Mouse (Mus musculus) T-helper 17 cell (primary cell): ENCODE measurements at regions not wholly inside any gene's neighbourhood (a gene's known extent, or its start where the extent isn't known, plus 50 kb on each side); places are given as distances from the start of the nearest gene placed in this dataset.

Experiments
- in situ Hi-C, 2 experiments: fragments of 300-600 bp; cut with MboI, MseI; formaldehyde crosslinking; loops; 1 replicate in 1 of 2; 2 replicates in 1 of 2; pipeline ENCODE4 v1.15.1; 2025; ENCODE audit warnings: high pct_unique_total_duplicates in 2 of 2

GRCm38 (mm10) chr12:14415543-14416181, 263.8 kb upstream of the Fam84a start:
- in situ Hi-C loops: no loop called here

GRCm38 (mm10) chr12:14411102-14411501, 259.2 kb upstream of the Fam84a start:
- in situ Hi-C loops: no loop called here

- in situ Hi-C loops: no loop called here
Measured at GRCm38 (mm10) chr12:14405796-14406195, 253.9 kb upstream of the Fam84a start.

GRCm38 (mm10) chr12:14376211-14376610, 224.4 kb upstream of the Fam84a start:
- in situ Hi-C loops: no loop called here

- in situ Hi-C loops: no loop called here
Measured at GRCm38 (mm10) chr12:14338244-14338799, 186.5 kb upstream of the Fam84a start.

GRCm38 (mm10) chr12:14337813-14338212, 186.0 kb upstream of the Fam84a start:
- in situ Hi-C loops: no loop called here

- in situ Hi-C loops: loop anchor here in 1 of 2 experiments (5.0 kb wide), 1 partner anchor 1089 kb away; no protein-coding TSS in a partner anchor
Measured at GRCm38 (mm10) chr12:14318693-14319092, 166.8 kb upstream of the Fam84a start.

- in situ Hi-C loops: loop anchor here in 1 of 2 experiments (5.0 kb wide), 1 partner anchor 1091 kb away; no protein-coding TSS in a partner anchor
Measured at GRCm38 (mm10) chr12:14316392-14316791, 164.5 kb upstream of the Fam84a start.

GRCm38 (mm10) chr12:14315780-14316179, 163.9 kb upstream of the Fam84a start:
- in situ Hi-C loops: loop anchor here in 1 of 2 experiments (5.0 kb wide), 1 partner anchor 1092 kb away; no protein-coding TSS in a partner anchor

- in situ Hi-C loops: no loop called here
Measured at GRCm38 (mm10) chr12:14302366-14302930, 150.6 kb upstream of the Fam84a start.

GRCm38 (mm10) chr12:14301676-14302365, 150.0 kb upstream of the Fam84a start:
- in situ Hi-C loops: no loop called here

GRCm38 (mm10) chr12:14292083-14292482, 140.2 kb upstream of the Fam84a start:
- in situ Hi-C loops: no loop called here

- in situ Hi-C loops: no loop called here
Measured at GRCm38 (mm10) chr12:14287657-14288056, 135.8 kb upstream of the Fam84a start.

- in situ Hi-C loops: no loop called here
Measured at GRCm38 (mm10) chr12:14286676-14287075, 134.8 kb upstream of the Fam84a start.

GRCm38 (mm10) chr12:14285870-14286535, 134.1 kb upstream of the Fam84a start:
- in situ Hi-C loops: no loop called here

- in situ Hi-C loops: no loop called here
Measured at GRCm38 (mm10) chr12:14283106-14283692, 131.3 kb upstream of the Fam84a start.

GRCm38 (mm10) chr12:14275265-14275664, 123.4 kb upstream of the Fam84a start:
- in situ Hi-C loops: no loop called here

GRCm38 (mm10) chr12:14274796-14275195, 122.9 kb upstream of the Fam84a start:
- in situ Hi-C loops: no loop called here

- in situ Hi-C loops: no loop called here
Measured at GRCm38 (mm10) chr12:14271216-14271615, 119.4 kb upstream of the Fam84a start.

GRCm38 (mm10) chr12:14261102-14261501, 109.2 kb upstream of the Fam84a start:
- in situ Hi-C loops: no loop called here

- in situ Hi-C loops: no loop called here
Measured at GRCm38 (mm10) chr12:14260288-14260687, 108.4 kb upstream of the Fam84a start.
